Mouse (Mus musculus): Measurements from ENCODE around the gene Cactin.

Cactin gene

GRCm38 (mm10) chr10:81322444-81322843 is 1.5 kb downstream of the Cactin start:
- no peak for TF ChIP-seq GATA4 (IDR thresholded peaks at IDR 0.05; ENCODE audit: insufficient replicate concordance, low read length)

- no peak for TF ChIP-seq GATA4 (IDR thresholded peaks at IDR 0.05; ENCODE audit: insufficient replicate concordance, low read length)
These were observed 2.4 kb downstream of the Cactin start for GRCm38 (mm10) chr10:81323141-81323775.

GRCm38 (mm10) chr10:81323791-81324530 is 3.1 kb downstream of the Cactin start:
- TF ChIP-seq GATA4 (IDR thresholded peaks at IDR 0.05; ENCODE audit: insufficient replicate concordance, low read length), result no peak

GRCm38 (mm10) chr10:81325176-81325575 is 4.3 kb downstream of the Cactin start:
- no peak for TF ChIP-seq GATA4 (IDR thresholded peaks at IDR 0.05; ENCODE audit: insufficient replicate concordance, low read length)

- no peak for TF ChIP-seq GATA4 (IDR thresholded peaks at IDR 0.05; ENCODE audit: insufficient replicate concordance, low read length)
These were observed 4.9 kb downstream of the Cactin start for GRCm38 (mm10) chr10:81325781-81326180.

- TF ChIP-seq GATA4 (IDR thresholded peaks at IDR 0.05; ENCODE audit: insufficient replicate concordance, low read length), result peak; percentile 41; the same call in 1 of the 2 replicates
These were observed 6.0 kb downstream of the Cactin start for GRCm38 (mm10) chr10:81326858-81327257.

- TF ChIP-seq GATA4 (IDR thresholded peaks at IDR 0.05; ENCODE audit: insufficient replicate concordance, low read length), result peak; percentile 72; the same call in 1 of the 2 replicates
These were observed 7.1 kb downstream of the Cactin start for GRCm38 (mm10) chr10:81327959-81328358.

GRCm38 (mm10) chr10:81328386-81328785 is 7.5 kb downstream of the Cactin start, which contains the start of gene Tbxa2r:
Gene Tbxa2r, plus strand, starts transcription at chr10:81328731.
- TF ChIP-seq GATA4 (IDR thresholded peaks at IDR 0.05; ENCODE audit: insufficient replicate concordance, low read length), result no peak

GRCm38 (mm10) chr10:81329194-81329975 is 8.5 kb downstream of the Cactin start:
- no peak for TF ChIP-seq GATA4 (IDR thresholded peaks at IDR 0.05; ENCODE audit: insufficient replicate concordance, low read length)

GRCm38 (mm10) chr10:81330007-81330406 is 9.1 kb downstream of the Cactin start:
- TF ChIP-seq GATA4 (IDR thresholded peaks at IDR 0.05; ENCODE audit: insufficient replicate concordance, low read length), result no peak

GRCm38 (mm10) chr10:81332277-81332676 is 11.4 kb downstream of the Cactin start:
- no peak for TF ChIP-seq GATA4 (IDR thresholded peaks at IDR 0.05; ENCODE audit: insufficient replicate concordance, low read length)

- no peak for TF ChIP-seq GATA4 (IDR thresholded peaks at IDR 0.05; ENCODE audit: insufficient replicate concordance, low read length)
These were observed 13.4 kb downstream of the Cactin start for GRCm38 (mm10) chr10:81334324-81334723.

GRCm38 (mm10) chr10:81335393-81336340 is 14.8 kb downstream of the Cactin start:
- no peak for TF ChIP-seq GATA4 (IDR thresholded peaks at IDR 0.05; ENCODE audit: insufficient replicate concordance, low read length)

- TF ChIP-seq GATA4 (IDR thresholded peaks at IDR 0.05; ENCODE audit: insufficient replicate concordance, low read length), result no peak
These were observed 15.7 kb downstream of the Cactin start for GRCm38 (mm10) chr10:81336558-81336957.

Measured in liver, adult (tissue).